In the genomic region with DNA sequence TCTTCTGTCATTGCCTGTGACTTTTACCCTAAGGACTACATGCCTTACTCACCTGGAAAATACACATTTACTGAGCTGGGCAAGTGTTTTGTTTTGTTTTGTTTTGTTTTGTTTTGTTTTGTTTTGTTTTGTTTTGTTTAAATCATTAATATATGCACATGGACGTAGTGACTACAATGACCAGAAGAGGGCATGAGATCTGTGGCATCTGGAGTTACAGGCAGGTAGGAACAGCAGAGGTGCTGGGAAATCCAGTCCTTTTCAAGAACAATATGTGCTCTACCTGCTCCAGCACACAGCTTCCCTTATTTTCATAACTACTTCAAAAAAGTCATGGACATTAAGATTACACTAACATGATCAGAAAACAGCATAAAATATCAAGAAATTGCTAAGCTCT, we compare ENCODE assay signal across 17 mouse cellular contexts.
DNase-seq lines count a peak whose midpoint lies in the region; TF ChIP-seq lines count a peak whose summit lies in the region.
"Had no signal": no experiment of that assay in that cellular context is flagged by ENCODE, and none has a peak within 500 bp of the region (broad histone marks: within the 10 kb centered on the region; RNA-seq: fewer than 3 reads in every experiment).

No protein-coding gene starts in this region.

- TF ChIP-seq CTCF in layer of hippocampus, adult 2 months (conservative IDR thresholded peaks at IDR 0.05), result peak; percentile 44
- TF ChIP-seq CTCF in bone marrow, adult 2 months (IDR thresholded peaks at IDR 0.05; ENCODE audit: control insufficient read depth, insufficient read depth, low read length), result 0 out of 2 replicates have a peak, but pooled peaks have one; percentile 15

- no peak overlapping the region for H3K27ac ChIP-seq in layer of hippocampus, adult 2 months
- H3K27ac ChIP-seq in bone marrow, adult 2 months (ENCODE audit: control insufficient read depth, insufficient read depth, low read depth, low read length, poor library complexity), result no peak overlapping the region
- H3K27ac ChIP-seq: heart, embryonic 13.5 days; hindbrain, embryonic 12.5 days; midbrain, embryonic 13.5 days had no signal

- DNase-seq in layer of hippocampus, adult 2 months (ENCODE audit: low spot score in 2 of 2), result no peak
- DNase-seq in layer of hippocampus, adult 9-10 months (ENCODE audit: low spot score), result no peak
- DNase-seq in 3T3-L1 (ENCODE audit: low read depth, low spot score) (peak; percentile 56), A20 (ENCODE audit: low read depth, low spot score) (peak; percentile 4)
- DNase-seq in adrenal gland, adult 8-10 months, result no peak
- DNase-seq in heart, postnatal 36 days, result no peak
- DNase-seq: cerebellum, adult 2 months; embryo, embryonic 11 days; forebrain, postnatal 0 days; gastrocnemius, postnatal 25 days; left cerebral cortex, postnatal 4 days; lung, adult 18-20 months; right cerebral cortex, postnatal 4 days had no signal

- 66% methylated on average over 1 of the region's 1 CpGs for WGBS in bone marrow, adult 2 months

- intact Hi-C loops in heart, postnatal 36 days (cut with DNase I), result loop anchor here (2.0 to 10.0 kb wide), 2 partner anchors 323 to 457 kb away; partner anchors contain the start of gene Thbs1

- no peaks in the 10 kb centered on the region for H3K4me1 ChIP-seq in bone marrow, adult 2 months (ENCODE audit: control insufficient read depth, insufficient read depth, low read length)
- H3K4me1 ChIP-seq: heart, embryonic 13.5 days; hindbrain, embryonic 12.5 days; midbrain, embryonic 13.5 days had no signal

- no peak for TF ChIP-seq POLR2A in bone marrow, adult 2 months (IDR thresholded peaks at IDR 0.05; ENCODE audit: borderline replicate concordance, control insufficient read depth, low read depth, low read length)

- no peak overlapping the region for H3K4me3 ChIP-seq in layer of hippocampus, adult 2 months
- no peak overlapping the region for H3K4me3 ChIP-seq in bone marrow, adult 2 months (replicated peaks; ENCODE audit: control insufficient read depth, low read depth, low read length)
- H3K4me3 ChIP-seq: heart, embryonic 13.5 days; hindbrain, embryonic 12.5 days; midbrain, embryonic 13.5 days had no signal

Comparison
In these comparisons a context has a peak if more than half of its experiments do, and no peak if none do; other contexts are left out.
1. DNase-seq: peak in 3T3-L1 (single experiment) and A20 (single experiment); none in layer of hippocampus, adult 2 months (0 of 2), layer of hippocampus, adult 9-10 months (single experiment), adrenal gland, adult 8-10 months (single experiment) and heart, postnatal 36 days (0 of 2).